ENCODE assay signal across 8 mouse cellular contexts in the genomic region with DNA sequence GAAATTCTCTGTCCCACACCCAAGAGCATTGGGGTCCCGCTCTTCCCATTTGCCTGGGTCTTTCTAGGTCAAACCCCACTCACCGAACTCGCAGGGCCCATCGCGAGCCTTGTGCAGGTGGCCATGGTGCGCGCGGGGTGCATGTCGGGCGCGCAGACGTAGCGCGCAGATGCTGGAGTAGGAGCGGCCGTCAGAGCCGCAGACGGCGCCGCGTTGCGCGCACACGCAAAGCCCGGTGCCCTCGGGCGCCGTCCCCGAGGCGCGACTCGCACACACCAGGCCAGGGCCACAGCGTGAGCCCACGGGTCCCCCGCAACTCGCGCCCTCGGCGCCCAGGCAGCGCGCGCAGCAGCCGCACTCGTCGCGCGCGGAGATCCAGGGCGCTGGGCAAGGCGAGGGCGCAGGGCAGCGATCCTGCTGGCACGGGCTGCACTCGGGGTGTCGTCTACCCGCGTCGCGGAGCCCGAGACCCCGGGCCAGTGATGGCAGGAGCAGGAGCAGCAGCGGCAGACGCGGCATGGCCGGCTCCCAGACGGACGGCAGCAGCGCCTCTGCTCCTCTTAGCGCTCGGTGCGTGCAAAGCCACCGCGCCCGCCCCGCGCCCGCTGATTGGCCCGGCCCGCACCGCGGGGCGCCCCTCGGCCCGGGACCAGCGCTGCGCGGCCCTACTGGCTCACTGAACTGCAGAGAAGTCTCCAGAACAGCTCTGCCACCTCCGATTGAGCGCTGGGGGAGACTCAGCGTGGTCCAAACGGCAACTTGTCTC. TPM values are rescaled to one million over a fixed set of nuclear protein-coding genes. Genes with fewer than 3 reads are reported as not detected.
DNase-seq lines count a peak whose midpoint lies in the region; ATAC-seq and TF ChIP-seq lines count a peak whose summit lies in the region.

A gene (minus strand): TSS at position 649 of the 766 bp plus-strand sequence.

- H3K27ac ChIP-seq in heart, embryonic 12.5 days (ENCODE audit: poor library complexity, severe bottlenecking) = no peak within 1 kb of the TSS
- no peak within 1 kb of the TSS for H3K27ac ChIP-seq in heart, adult 2 months
- H3K27ac ChIP-seq in ES-Bruce4 (ENCODE audit: insufficient read depth, low read length) = no peak within 1 kb of the TSS
- H3K27ac ChIP-seq in forebrain, embryonic 14.5 days (ENCODE audit: low read depth, low read length) = peak within 1 kb of the TSS; percentile 100
- no peak within 1 kb of the TSS for H3K27ac ChIP-seq in liver, embryonic 15.5 days (replicated peaks)

- peak within 1 kb of the TSS; percentile 93 for H3K4me2 ChIP-seq in heart, embryonic 12.5 days
- peak within 1 kb of the TSS; percentile 71 for H3K4me2 ChIP-seq in forebrain, embryonic 14.5 days (ENCODE audit: low read length)
- peak within 1 kb of the TSS; percentile 33 for H3K4me2 ChIP-seq in liver, embryonic 15.5 days

- 1% methylated on average over 89 of the region's 91 CpGs for WGBS in heart, embryonic 12.5 days
- 2% methylated on average over 91 of the region's 91 CpGs for WGBS in heart, adult 2 months
- under 1% methylated on average over 79 of the region's 91 CpGs for WGBS in forebrain, embryonic 14.5 days
- 1% methylated on average over 88 of the region's 91 CpGs for WGBS in liver, embryonic 15.5 days (ENCODE audit: insufficient replicate concordance)

- intact Hi-C loops in heart, adult 2 months (cut with DNase I) = no loop called here

- no peak for TF ChIP-seq POLR2A in heart, adult 2 months (IDR thresholded peaks at IDR 0.05; ENCODE audit: insufficient read depth, low read depth, low read length)
- no peak for TF ChIP-seq POLR2A in ES-Bruce4 (IDR thresholded peaks at IDR 0.05; ENCODE audit: insufficient read depth, low read length)

- DNase-seq in heart, adult 2 months = no peak
- DNase-seq in forebrain, embryonic 14.5 days (ENCODE audit: low spot score) = peak; percentile 80
- DNase-seq in urinary bladder, postnatal 4 days (ENCODE audit: low spot score in 2 of 2) = no peak
- no peak for DNase-seq in right cerebral cortex, postnatal 25 days
- no peak for DNase-seq in adrenal gland, postnatal 14 days

- TF ChIP-seq CTCF in heart, adult 2 months (IDR thresholded peaks at IDR 0.05) = no peak
- no peak for TF ChIP-seq CTCF in ES-Bruce4 (IDR thresholded peaks at IDR 0.05; ENCODE audit: low read depth, low read length)

- H3K36me3 ChIP-seq in heart, embryonic 12.5 days = no peaks in the 10 kb centered on the region
- H3K36me3 ChIP-seq in heart, adult 2 months (ENCODE audit: control insufficient read depth, insufficient read depth, low read length) = no peaks in the 10 kb centered on the region
- no peaks in the 10 kb centered on the region for H3K36me3 ChIP-seq in ES-Bruce4 (ENCODE audit: control insufficient read depth, insufficient read depth, low read length, poor library complexity, severe bottlenecking)
- 0 out of 2 replicates have a peak, but pooled peaks cover 3% of the 10 kb centered on the region for H3K36me3 ChIP-seq in forebrain, embryonic 14.5 days (ENCODE audit: control insufficient read depth, insufficient read depth, low read length)
- H3K36me3 ChIP-seq in liver, embryonic 15.5 days (replicated peaks) = no peaks in the 10 kb centered on the region

- peaks cover 89% of the 10 kb centered on the region for H3K27me3 ChIP-seq in heart, embryonic 12.5 days (replicated peaks)
- peaks cover 6% of the 10 kb centered on the region; the same call in 1 of the 2 replicates for H3K27me3 ChIP-seq in heart, adult 2 months (ENCODE audit: control insufficient read depth, insufficient read depth, low read length)
- peaks cover 5% of the 10 kb centered on the region; the same call in 1 of the 2 replicates for H3K27me3 ChIP-seq in ES-Bruce4 (ENCODE audit: control insufficient read depth, insufficient read depth, low read length, poor library complexity, severe bottlenecking)
- H3K27me3 ChIP-seq in forebrain, embryonic 14.5 days (replicated peaks; ENCODE audit: control insufficient read depth, insufficient read depth, low read length) = 0 out of 2 replicates have a peak, but pooled peaks cover 3% of the 10 kb centered on the region
- H3K27me3 ChIP-seq in liver, embryonic 15.5 days = peaks cover 83% of the 10 kb centered on the region

- H3K9ac ChIP-seq in heart, embryonic 12.5 days = peak within 1 kb of the TSS; percentile 74
- H3K9ac ChIP-seq in heart, adult 2 months (ENCODE audit: low read depth, low read length) = no peak within 1 kb of the TSS
- H3K9ac ChIP-seq in ES-Bruce4 (ENCODE audit: low read depth, poor library complexity, severe bottlenecking) = peak within 1 kb of the TSS; percentile 53
- peak within 1 kb of the TSS; percentile 97 for H3K9ac ChIP-seq in forebrain, embryonic 14.5 days (ENCODE audit: low read length)
- no peak within 1 kb of the TSS for H3K9ac ChIP-seq in liver, embryonic 15.5 days

- no peaks in the 10 kb centered on the region for H3K79me2 ChIP-seq in heart, adult 2 months (replicated peaks; ENCODE audit: control insufficient read depth, insufficient read depth, low read length)

- H3K4me1 ChIP-seq in heart, embryonic 12.5 days (replicated peaks) = peaks cover 44% of the 10 kb centered on the region
- no peaks in the 10 kb centered on the region for H3K4me1 ChIP-seq in heart, adult 2 months (ENCODE audit: control insufficient read depth, insufficient read depth, low read length)
- no peaks in the 10 kb centered on the region for H3K4me1 ChIP-seq in ES-Bruce4 (ENCODE audit: control insufficient read depth, insufficient read depth, low read length)
- H3K4me1 ChIP-seq in forebrain, embryonic 14.5 days (ENCODE audit: control insufficient read depth, insufficient read depth, low read length) = peaks cover 37% of the 10 kb centered on the region
- no peaks in the 10 kb centered on the region; the same call in 1 of the 2 replicates for H3K4me1 ChIP-seq in liver, embryonic 15.5 days (replicated peaks)

- H3K9me3 ChIP-seq in heart, embryonic 12.5 days (replicated peaks) = no peaks in the 10 kb centered on the region
- no peaks in the 10 kb centered on the region for H3K9me3 ChIP-seq in ES-Bruce4 (replicated peaks; ENCODE audit: control insufficient read depth, insufficient read depth, low read length, poor library complexity, severe bottlenecking)
- H3K9me3 ChIP-seq in forebrain, embryonic 14.5 days (replicated peaks; ENCODE audit: control insufficient read depth, low read length) = no peaks in the 10 kb centered on the region
- no peaks in the 10 kb centered on the region for H3K9me3 ChIP-seq in liver, embryonic 15.5 days (replicated peaks)

- TF ChIP-seq EP300 in heart, adult 2 months (IDR thresholded peaks at IDR 0.05; ENCODE audit: insufficient read depth, low read depth, low read length) = no peak
- TF ChIP-seq EP300 in ES-Bruce4 (IDR thresholded peaks at IDR 0.05; ENCODE audit: insufficient read depth, low read depth, low read length) = no peak

- peak within 1 kb of the TSS; percentile 59 for H3K4me3 ChIP-seq in heart, embryonic 12.5 days
- no peak within 1 kb of the TSS for H3K4me3 ChIP-seq in heart, adult 2 months
- peak within 1 kb of the TSS; percentile 78 for H3K4me3 ChIP-seq in ES-Bruce4 (ENCODE audit: low read depth, low read length)
- peak within 1 kb of the TSS; percentile 78 for H3K4me3 ChIP-seq in forebrain, embryonic 14.5 days (ENCODE audit: low read depth, low read length)
- no peak within 1 kb of the TSS for H3K4me3 ChIP-seq in liver, embryonic 15.5 days (replicated peaks)

- ATAC-seq in heart, embryonic 12.5 days (ENCODE audit: insufficient number of reproducible peaks, low FRiP score) = peak; percentile 57; the same call in 1 of the 2 replicates
- peak; percentile 57 for ATAC-seq in forebrain, embryonic 14.5 days
- no peak for ATAC-seq in liver, embryonic 15.5 days (ENCODE audit: insufficient read depth)

RNA-seq across cellular contexts. Expression of the gene that starts here (rescaled TPM):
- 6.1 and 7.0 TPM in 2 replicates for polyA plus RNA-seq in heart, embryonic 12.5 days (2016; fragmentation: Nextera tagmentation; extraction: Ambion mirVana)
- total RNA-seq in heart, adult 2 months (2021) = under 1 TPM; 0.16 to 0.20 TPM
- 1.00 and 1.0 TPM in 2 replicates for polyA plus RNA-seq in heart, adult 2 months (2012; rRNA removed)
- polyA plus RNA-seq in ES-Bruce4 (2011; ENCODE audit: insufficient read depth, insufficient read length, low read depth, missing spikeins) = 2.3 and 4.1 TPM in 2 replicates
- 202 and 210 TPM in 2 replicates for polyA plus RNA-seq in forebrain, embryonic 14.5 days (2014; fragmentation: Nextera tagmentation; extraction: Ambion mirVana)
- not detected in 2 replicates for polyA plus RNA-seq in liver, embryonic 15.5 days (2015; fragmentation: Nextera tagmentation; extraction: Ambion mirVana)
- total RNA-seq in adrenal gland, postnatal 14 days (2021) = not detected in 2 replicates

Comparison
In these comparisons a context has a peak if more than half of its experiments do, and no peak if none do; other contexts are left out.
1. RNA of the gene that starts here (polyA plus RNA-seq): 202 to 210 TPM in forebrain, embryonic 14.5 days; 6.1 to 7.0 TPM in heart, embryonic 12.5 days, 2.3 to 4.1 TPM in ES-Bruce4, 1.00 to 1.0 TPM in heart, adult 2 months and not detected in liver, embryonic 15.5 days; every median in the first group is over 10 times any median in the second.
2. H3K4me3 ChIP-seq: peak in heart, embryonic 12.5 days (single experiment), ES-Bruce4 (single experiment) and forebrain, embryonic 14.5 days (single experiment); none in heart, adult 2 months (single experiment) and liver, embryonic 15.5 days (single experiment).
3. H3K9ac ChIP-seq: peak in heart, embryonic 12.5 days (single experiment), ES-Bruce4 (single experiment) and forebrain, embryonic 14.5 days (single experiment); none in heart, adult 2 months (single experiment) and liver, embryonic 15.5 days (single experiment).
4. H3K4me2 ChIP-seq: peak in every context shown above with its lines; median percentile 93 in heart, embryonic 12.5 days; 71 in forebrain, embryonic 14.5 days; 33 in liver, embryonic 15.5 days.